Mouse (Mus musculus) myocyte (in vitro differentiated cells): ENCODE measurements at regions not wholly inside any gene's neighbourhood (a gene's known extent, or its start where the extent isn't known, plus 50 kb on each side); places are given as distances from the start of the nearest gene placed in this dataset.

Source experiments
- MAX ChIP-seq: IDR thresholded peaks from one replicate; pipeline ENCODE4 v1.6.1; 2011; ENCODE audit warnings: low read depth, mild to moderate bottlenecking, control low read depth
- POLR2A ChIP-seq: IDR thresholded peaks from one replicate; pipeline ENCODE4 v1.6.1; 2011; ENCODE audit warnings: low read depth, mild to moderate bottlenecking, control low read depth, moderate library complexity; ENCODE audit not compliant: insufficient read length
- TCF12 ChIP-seq: IDR thresholded peaks from one replicate; pipeline ENCODE4 v1.6.1; 2011; ENCODE audit warnings: mild to moderate bottlenecking, control low read depth; ENCODE audit not compliant: poor library complexity, insufficient read depth, severe bottlenecking

DNA sequence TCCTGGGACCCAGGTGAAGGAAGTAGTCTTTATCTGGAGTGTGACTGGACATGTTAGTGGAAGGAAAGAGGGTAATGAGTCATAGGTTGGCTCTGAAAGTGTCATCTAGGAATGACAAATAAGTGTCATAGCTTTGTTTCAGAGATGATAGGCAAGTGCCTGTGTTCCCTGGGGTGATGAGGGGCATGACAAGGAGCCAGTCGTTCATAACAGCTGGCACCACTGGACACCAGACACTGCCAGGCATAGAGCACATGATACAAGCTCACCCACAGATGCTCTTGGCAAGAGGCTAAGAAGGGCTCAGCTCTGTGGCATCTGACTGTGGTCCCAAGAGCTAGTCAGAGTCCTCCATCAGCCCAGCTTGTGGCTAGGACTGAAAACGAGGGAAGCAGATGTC lies 171.0 kb downstream of the Rab11fip4 start:
- TF ChIP-seq MAX = no peak
- TF ChIP-seq POLR2A = no peak
- peak; percentile 25 for TF ChIP-seq TCF12
